Mouse (Mus musculus): ENCODE measurements around the gene Usp21. TPM values are rescaled to one million over a fixed set of nuclear protein-coding genes. Genes with fewer than 3 reads are reported as not detected.
"Not testable (repeated sequence)": the region's sequence is repeated elsewhere in the genome, so short reads cannot be mapped to it uniquely, and the experiment has no call there.

Usp21 gene
- polyA plus RNA-seq, 1 experiment from 2014 or later: 15.1 TPM

DNA sequence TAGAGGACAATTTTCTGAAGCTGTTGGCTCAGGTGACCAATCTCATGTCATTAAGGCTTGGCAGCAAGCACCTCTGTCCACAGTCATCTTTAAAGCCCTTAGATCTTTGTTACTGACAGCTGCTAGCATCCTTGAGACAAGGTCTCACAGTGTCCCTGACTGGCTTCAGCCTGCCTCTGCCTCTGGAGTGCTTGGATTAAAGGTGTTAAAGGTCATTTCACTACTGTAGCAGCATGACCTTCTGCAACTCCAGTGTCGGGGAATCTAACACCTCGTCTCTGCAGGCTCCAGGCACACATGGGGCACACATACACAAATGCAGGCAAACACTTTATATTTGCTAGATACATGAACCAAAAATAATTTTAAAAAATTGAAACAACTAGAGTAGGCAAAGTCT, 37.8 kb upstream of the Usp21 start:
- Histone ChIP-seq H3K4me2 (ENCODE audit: low read depth, low read length) (no peak overlapping the region), H3K4me1 (ENCODE audit: insufficient read depth) (peaks cover 20% of the 10 kb centered on the region), H3K4me3 (ENCODE audit: low read depth, low read length) (no peak overlapping the region), H3K27ac (ENCODE audit: low read depth) (no peak overlapping the region), H3K9me3 (ENCODE audit: low read length) (no peaks in the 10 kb centered on the region), H3K36me3 (replicated peaks; ENCODE audit: insufficient read depth, low read length) (no peaks in the 10 kb centered on the region), H3K27me3 (ENCODE audit: insufficient read depth, low read length) (no peaks in the 10 kb centered on the region), H3K9ac (replicated peaks) (no peak overlapping the region)
- DNase-seq: no peak
- 79% methylated on average over 2 of the region's 2 CpGs for WGBS (ENCODE audit: insufficient replicate concordance)
- TF ChIP-seq EP300 (IDR thresholded peaks at IDR 0.05; ENCODE audit: low read depth): no peak
- TF ChIP-seq CTCF (IDR thresholded peaks at IDR 0.05; ENCODE audit: low read depth): no peak
- no peak for ATAC-seq

- H3K9me3 ChIP-seq (ENCODE audit: low read length): no peaks in the 10 kb centered on the region
- no peak overlapping the region; the same call in 1 of the 2 replicates for H3K9ac ChIP-seq (replicated peaks)
- ATAC-seq (peak; percentile 13; the same call in 1 of the 2 replicates), DNase-seq (no peak)
- no peak overlapping the region for H3K27ac ChIP-seq (ENCODE audit: low read depth)
- H3K4me3 ChIP-seq (ENCODE audit: low read depth, low read length): no peak overlapping the region
- 47% methylated on average over 1 of the region's 1 CpGs for WGBS (ENCODE audit: insufficient replicate concordance)
- TF ChIP-seq CTCF (IDR thresholded peaks at IDR 0.05; ENCODE audit: low read depth) (0 out of 2 replicates have a peak, but pooled peaks have one; percentile 3), EP300 (IDR thresholded peaks at IDR 0.05; ENCODE audit: low read depth) (no peak)
- H3K4me1 ChIP-seq (ENCODE audit: insufficient read depth): peaks cover 4% of the 10 kb centered on the region
- H3K27me3 ChIP-seq (ENCODE audit: insufficient read depth, low read length): no peaks in the 10 kb centered on the region
- no peaks in the 10 kb centered on the region for H3K36me3 ChIP-seq (replicated peaks; ENCODE audit: insufficient read depth, low read length)
- H3K4me2 ChIP-seq (ENCODE audit: low read depth, low read length): no peak overlapping the region
Measured at GRCm38 (mm10) chr1:171322012-171322411, 34.2 kb upstream of the Usp21 start.

GRCm38 (mm10) chr1:171321415-171321814, 33.6 kb upstream of the Usp21 start:
- ATAC-seq: no peak
- Histone ChIP-seq H3K27ac (ENCODE audit: low read depth) (no peak overlapping the region), H3K4me1 (ENCODE audit: insufficient read depth) (0 out of 2 replicates have a peak, but pooled peaks cover 4% of the 10 kb centered on the region), H3K9ac (replicated peaks) (no peak overlapping the region), H3K9me3 (ENCODE audit: low read length) (no peaks in the 10 kb centered on the region), H3K36me3 (replicated peaks; ENCODE audit: insufficient read depth, low read length) (no peaks in the 10 kb centered on the region), H3K27me3 (ENCODE audit: insufficient read depth, low read length) (no peaks in the 10 kb centered on the region), H3K4me3 (ENCODE audit: low read depth, low read length) (no peak overlapping the region), H3K4me2 (ENCODE audit: low read depth, low read length) (no peak overlapping the region)
- TF ChIP-seq CTCF (IDR thresholded peaks at IDR 0.05; ENCODE audit: low read depth) (peak; percentile 80), EP300 (IDR thresholded peaks at IDR 0.05; ENCODE audit: low read depth) (no peak)
- no peak for DNase-seq

DNA sequence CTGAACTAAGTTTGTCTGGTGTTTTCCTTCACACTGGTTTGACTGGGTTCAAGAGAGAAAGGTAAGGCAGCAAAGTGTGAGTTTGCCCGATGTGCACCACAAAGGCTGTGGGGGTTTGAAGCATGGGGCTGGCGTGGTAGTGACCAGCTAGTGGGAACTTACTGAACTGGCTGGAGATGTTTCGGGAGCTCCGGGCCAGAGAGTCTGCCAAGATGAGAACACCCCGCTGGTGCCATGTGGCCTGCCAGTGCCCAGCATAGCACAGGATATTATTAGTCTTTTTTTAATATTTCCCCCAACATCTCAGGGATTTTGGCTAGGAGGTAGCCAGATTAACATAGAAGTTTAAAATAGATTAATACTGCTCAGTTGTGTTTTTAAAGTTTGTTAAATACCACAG, 32.4 kb upstream of the Usp21 start:
- no peak overlapping the region for H3K9ac ChIP-seq (replicated peaks)
- DNase-seq: no peak
- H3K4me2 ChIP-seq (ENCODE audit: low read depth, low read length): peak overlapping the region; percentile 14; the same call in 1 of the 2 replicates
- WGBS (ENCODE audit: insufficient replicate concordance): 42% methylated on average over 5 of the region's 5 CpGs
- H3K36me3 ChIP-seq (replicated peaks; ENCODE audit: insufficient read depth, low read length): no peaks in the 10 kb centered on the region
- H3K27ac ChIP-seq (ENCODE audit: low read depth): no peak overlapping the region
- TF ChIP-seq CTCF (IDR thresholded peaks at IDR 0.05; ENCODE audit: low read depth) (no peak), EP300 (IDR thresholded peaks at IDR 0.05; ENCODE audit: low read depth) (no peak)
- 0 out of 2 replicates have a peak, but pooled peaks cover 4% of the 10 kb centered on the region for H3K4me1 ChIP-seq (ENCODE audit: insufficient read depth)
- H3K9me3 ChIP-seq (ENCODE audit: low read length): no peaks in the 10 kb centered on the region
- no peak for ATAC-seq
- H3K27me3 ChIP-seq (ENCODE audit: insufficient read depth, low read length): no peaks in the 10 kb centered on the region
- no peak overlapping the region for H3K4me3 ChIP-seq (ENCODE audit: low read depth, low read length)

DNA sequence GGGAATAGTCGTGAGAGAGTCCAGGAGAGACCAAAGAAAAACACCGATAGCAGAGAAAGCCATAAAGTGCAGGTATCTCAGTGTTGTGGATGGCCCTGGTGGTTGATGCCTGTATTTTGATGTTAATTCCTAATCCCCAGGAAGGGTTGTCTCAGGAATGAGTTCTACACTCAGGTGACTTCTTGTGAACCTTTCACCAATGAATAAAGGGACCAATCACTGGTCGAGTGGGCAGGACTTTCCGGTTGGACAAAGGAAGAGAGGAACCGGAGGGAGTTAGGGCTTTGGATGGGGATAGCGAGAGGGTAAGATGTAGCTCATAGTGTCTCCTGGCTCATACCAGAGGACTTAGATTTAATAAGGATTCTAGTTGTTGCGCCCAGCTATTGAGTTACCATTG, 32.0 kb upstream of the Usp21 start:
- DNase-seq (no peak), ATAC-seq (no peak)
- peak overlapping the region; percentile 14; the same call in 1 of the 2 replicates for H3K4me2 ChIP-seq (ENCODE audit: low read depth, low read length)
- no peaks in the 10 kb centered on the region for H3K36me3 ChIP-seq (replicated peaks; ENCODE audit: insufficient read depth, low read length)
- WGBS (ENCODE audit: insufficient replicate concordance): 36% methylated on average over 7 of the region's 7 CpGs
- no peaks in the 10 kb centered on the region for H3K27me3 ChIP-seq (ENCODE audit: insufficient read depth, low read length)
- H3K9ac ChIP-seq (replicated peaks): no peak overlapping the region
- no peaks in the 10 kb centered on the region for H3K9me3 ChIP-seq (ENCODE audit: low read length)
- 0 out of 2 replicates have a peak, but pooled peaks cover 4% of the 10 kb centered on the region for H3K4me1 ChIP-seq (ENCODE audit: insufficient read depth)
- no peak overlapping the region for H3K4me3 ChIP-seq (ENCODE audit: low read depth, low read length)
- no peak overlapping the region for H3K27ac ChIP-seq (ENCODE audit: low read depth)
- TF ChIP-seq CTCF (IDR thresholded peaks at IDR 0.05; ENCODE audit: low read depth) (no peak), EP300 (IDR thresholded peaks at IDR 0.05; ENCODE audit: low read depth) (no peak)

DNA sequence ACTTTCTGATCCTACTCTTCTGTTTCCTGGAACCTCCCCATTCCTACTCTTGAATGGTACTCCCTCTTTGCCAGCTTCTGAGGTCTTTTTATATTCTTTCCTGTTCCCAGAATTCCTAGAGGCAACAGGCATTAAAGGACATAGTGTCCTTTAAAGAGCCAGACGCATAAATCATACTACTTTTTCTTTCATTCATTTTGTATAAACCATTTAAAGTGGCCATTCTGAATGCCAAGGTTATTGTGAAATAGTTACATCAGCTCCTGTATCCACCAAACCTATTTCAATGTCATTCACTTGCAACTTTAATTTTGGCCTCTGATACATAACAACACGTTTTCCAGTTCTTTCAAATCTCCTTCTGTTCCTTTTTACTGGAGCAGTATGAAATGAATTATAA, 21.5 kb upstream of the Usp21 start:
- no peak overlapping the region for H3K4me3 ChIP-seq (ENCODE audit: low read depth, low read length)
- no peaks in the 10 kb centered on the region for H3K36me3 ChIP-seq (replicated peaks; ENCODE audit: insufficient read depth, low read length)
- DNase-seq (no peak), ATAC-seq (no peak)
- no peaks in the 10 kb centered on the region for H3K27me3 ChIP-seq (ENCODE audit: insufficient read depth, low read length)
- H3K4me1 ChIP-seq (ENCODE audit: insufficient read depth): no peaks in the 10 kb centered on the region
- TF ChIP-seq EP300 (IDR thresholded peaks at IDR 0.05; ENCODE audit: low read depth) (no peak), CTCF (IDR thresholded peaks at IDR 0.05; ENCODE audit: low read depth) (no peak)
- H3K9ac ChIP-seq (replicated peaks): no peak overlapping the region
- H3K27ac ChIP-seq (ENCODE audit: low read depth): no peak overlapping the region
- no peaks in the 10 kb centered on the region for H3K9me3 ChIP-seq (ENCODE audit: low read length)
- H3K4me2 ChIP-seq (ENCODE audit: low read depth, low read length): no peak overlapping the region
- WGBS (ENCODE audit: insufficient replicate concordance): 63% methylated on average over 2 of the region's 2 CpGs

DNA sequence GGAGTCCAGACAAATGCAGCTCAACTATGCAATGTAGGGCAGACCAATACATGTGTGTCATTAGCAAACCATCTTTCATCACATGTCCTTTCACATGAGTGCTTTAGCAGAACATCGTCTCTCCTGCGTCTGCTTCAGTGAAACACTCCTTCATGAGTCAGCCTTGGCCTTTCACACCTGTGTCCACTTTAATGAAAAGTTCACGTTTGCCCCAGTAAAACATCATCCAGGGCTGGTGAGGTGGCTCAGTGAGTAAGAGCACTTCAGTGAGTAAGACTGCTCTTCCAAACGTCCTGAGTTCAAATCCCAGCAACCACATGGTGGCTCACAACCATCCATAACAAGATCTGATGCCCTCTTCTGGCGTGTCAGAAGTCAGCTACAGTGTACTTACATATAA, 18.4 kb upstream of the Usp21 start:
- H3K4me1 ChIP-seq (ENCODE audit: insufficient read depth); H3K4me2 ChIP-seq (ENCODE audit: low read depth, low read length); H3K4me3 ChIP-seq (ENCODE audit: low read depth, low read length); ATAC-seq; H3K9ac ChIP-seq (replicated peaks); DNase-seq; H3K27ac ChIP-seq (ENCODE audit: low read depth); H3K27me3 ChIP-seq (ENCODE audit: insufficient read depth, low read length); H3K36me3 ChIP-seq (replicated peaks; ENCODE audit: insufficient read depth, low read length); H3K9me3 ChIP-seq (ENCODE audit: low read length): not testable (repeated sequence)
- 66% methylated on average over 5 of the region's 5 CpGs for WGBS (ENCODE audit: insufficient replicate concordance)
